Mouse (Mus musculus) ES-Bruce4 (cell line): ENCODE measurements around the gene Btbd16. TPM values are rescaled to one million over a fixed set of nuclear protein-coding genes. Genes with fewer than 3 reads are reported as not detected.

Experiments
- H3K27ac ChIP-seq: 2 replicates; pipeline ENCODE4 v1.5.1; 2012; ENCODE audit warnings: low read length, inconsistent platforms; ENCODE audit not compliant: insufficient read depth
- H3K27me3 ChIP-seq: 2 replicates; pipeline ENCODE4 v1.6.1; 2012; ENCODE audit warnings: mild to moderate bottlenecking, low read length, inconsistent platforms; ENCODE audit not compliant: control insufficient read depth, poor library complexity, insufficient read depth, severe bottlenecking
- H3K36me3 ChIP-seq: 2 replicates; pipeline ENCODE4 v1.6.1; 2012; ENCODE audit warnings: inconsistent platforms, mild to moderate bottlenecking, low read length, moderate library complexity; ENCODE audit not compliant: control insufficient read depth, poor library complexity, insufficient read depth, severe bottlenecking
- H3K4me1 ChIP-seq: one replicate; pipeline ENCODE4 v1.8.1; 2011; ENCODE audit warnings: low read length; ENCODE audit not compliant: control insufficient read depth, insufficient read depth
- H3K4me3 ChIP-seq: 2 replicates; pipeline ENCODE4 v1.5.1; 2011; ENCODE audit warnings: low read depth, mild to moderate bottlenecking, low read length
- H3K9ac ChIP-seq: 2 replicates; pipeline ENCODE4 v1.6.1; 2012; ENCODE audit warnings: low read depth, mild to moderate bottlenecking, inconsistent platforms; ENCODE audit not compliant: poor library complexity, severe bottlenecking
- H3K9me3 ChIP-seq: replicated peaks from 2 replicates; pipeline ENCODE4 v1.6.1; 2012; ENCODE audit warnings: mild to moderate bottlenecking, low read length, inconsistent platforms; ENCODE audit not compliant: control insufficient read depth, poor library complexity, insufficient read depth, severe bottlenecking
- CTCF ChIP-seq: IDR thresholded peaks from one replicate; pipeline ENCODE4 v1.8.1; 2011; ENCODE audit warnings: low read depth, low read length
- EP300 ChIP-seq: IDR thresholded peaks from 2 replicates; pipeline ENCODE4 v1.6.1; 2011; ENCODE audit warnings: low read depth, low read length; ENCODE audit not compliant: insufficient read depth
- POLR2A ChIP-seq: IDR thresholded peaks from one replicate; pipeline ENCODE4 v1.8.1; 2011; ENCODE audit warnings: low read length; ENCODE audit not compliant: insufficient read depth
- polyA plus RNA-seq: library from polyadenylated mRNA; stranded (reverse); fragments of >200 nt; gene quantifications from 2 replicates; pipeline ENCODE4 v1.2.4, GENCODE M21; 2011; ENCODE audit warnings: low read depth; ENCODE audit not compliant: missing spikeins, insufficient read depth, insufficient read length

Gene Btbd16
- polyA plus RNA-seq, 1 experiment, result not detected

DNA sequence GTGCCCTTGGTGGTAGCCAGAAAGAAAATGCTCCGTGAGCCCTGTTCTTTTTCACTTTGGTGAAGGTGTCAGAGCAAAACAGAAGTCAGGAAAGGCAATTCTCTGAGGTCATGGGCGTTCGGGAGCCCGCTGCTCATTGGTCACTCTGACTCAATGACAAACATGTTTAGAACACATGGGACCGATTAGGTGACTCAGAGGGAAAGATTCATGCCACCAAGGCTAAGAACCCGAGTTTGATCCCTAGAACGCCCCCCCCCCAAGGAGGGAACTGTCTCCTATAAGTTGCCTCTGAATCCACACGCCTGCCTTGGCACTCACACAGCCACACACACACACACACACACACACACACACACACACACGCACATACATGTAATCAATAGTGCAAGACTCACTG lies 19.8 kb downstream of the Btbd16 start:
- Histone ChIP-seq H3K4me1 (no peaks in the 10 kb centered on the region), H3K27me3 (no peaks in the 10 kb centered on the region), H3K9me3 (no peaks in the 10 kb centered on the region), H3K27ac (no peak overlapping the region), H3K9ac (no peak overlapping the region), H3K36me3 (no peaks in the 10 kb centered on the region), H3K4me3 (no peak overlapping the region)
- no peak for TF ChIP-seq EP300
- TF ChIP-seq CTCF, result no peak
- no peak for TF ChIP-seq POLR2A

DNA sequence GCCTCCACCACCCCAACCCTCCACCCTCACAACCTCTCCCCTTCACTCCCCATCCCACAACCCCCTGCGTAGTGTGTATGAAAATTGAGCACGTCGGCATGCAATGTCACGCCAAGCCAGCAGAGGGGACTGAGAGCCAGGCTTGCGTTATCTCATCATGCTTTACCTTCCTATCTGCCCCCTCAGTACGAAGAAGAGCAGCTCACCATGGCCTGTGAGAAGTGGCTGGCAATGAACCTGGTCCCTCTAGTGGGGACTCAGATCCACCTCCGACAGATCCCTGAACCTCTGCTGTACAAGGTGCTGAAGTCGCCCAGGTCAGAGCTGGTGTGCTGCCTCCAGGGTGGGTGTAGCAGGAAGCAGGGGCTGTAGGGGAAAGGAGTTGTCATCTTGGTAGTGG lies 22.9 kb downstream of the Btbd16 start:
- H3K27me3 ChIP-seq, result no peaks in the 10 kb centered on the region
- no peaks in the 10 kb centered on the region for H3K9me3 ChIP-seq
- H3K36me3 ChIP-seq, result no peaks in the 10 kb centered on the region
- 0 out of 2 replicates have a peak, but pooled peaks have one; percentile 15 for TF ChIP-seq EP300
- TF ChIP-seq POLR2A, result no peak
- peak; percentile 39 for TF ChIP-seq CTCF
- H3K9ac ChIP-seq, result no peak overlapping the region
- no peak overlapping the region for H3K4me3 ChIP-seq
- H3K4me1 ChIP-seq, result no peaks in the 10 kb centered on the region
- no peak overlapping the region for H3K27ac ChIP-seq

DNA sequence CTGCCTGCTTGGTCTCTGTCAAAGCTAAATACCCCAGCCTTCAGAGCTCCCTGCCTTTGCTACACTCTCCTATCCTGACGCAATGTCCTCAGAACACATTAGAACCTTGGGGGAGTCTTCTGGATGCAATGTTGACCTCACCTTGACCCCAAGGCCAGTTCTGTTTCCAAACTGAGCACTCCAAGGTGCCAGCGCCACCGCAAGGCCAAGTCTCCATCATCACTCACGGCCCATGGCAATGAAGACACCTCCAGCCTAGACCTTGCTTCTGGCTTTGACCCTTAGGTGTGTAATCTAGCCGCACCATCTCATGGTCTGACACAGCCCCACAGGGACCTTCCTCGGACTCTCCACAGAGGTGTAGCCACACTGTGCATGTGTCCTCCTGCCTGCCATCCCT lies 23.7 kb downstream of the Btbd16 start:
- H3K9ac ChIP-seq, result no peak overlapping the region
- H3K27me3 ChIP-seq, result no peaks in the 10 kb centered on the region
- TF ChIP-seq POLR2A (no peak), EP300 (no peak), CTCF (no peak)
- H3K36me3 ChIP-seq, result no peaks in the 10 kb centered on the region
- no peak overlapping the region for H3K4me3 ChIP-seq
- H3K9me3 ChIP-seq, result no peaks in the 10 kb centered on the region
- no peaks in the 10 kb centered on the region for H3K4me1 ChIP-seq
- H3K27ac ChIP-seq, result no peak overlapping the region

DNA sequence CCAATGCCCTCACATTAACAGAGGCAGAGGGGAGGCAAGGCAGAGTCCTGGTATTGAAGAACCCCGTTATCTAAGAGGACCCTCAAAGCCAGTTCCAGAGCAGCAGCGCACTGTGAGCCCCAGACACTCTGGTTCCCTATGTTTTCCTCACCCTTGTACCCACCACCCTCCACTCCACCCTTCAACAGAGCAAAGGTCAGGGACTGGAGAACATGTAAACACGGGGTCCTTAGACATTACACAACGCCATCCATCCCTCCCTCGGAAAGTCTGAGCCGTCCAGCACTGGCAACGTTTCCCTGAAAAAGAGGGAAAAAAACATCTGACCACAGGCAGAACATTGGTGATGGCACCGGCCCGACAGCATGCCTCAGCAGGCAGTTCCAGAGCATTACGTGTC lies 25.5 kb downstream of the Btbd16 start:
- no peak overlapping the region for H3K27ac ChIP-seq

DNA sequence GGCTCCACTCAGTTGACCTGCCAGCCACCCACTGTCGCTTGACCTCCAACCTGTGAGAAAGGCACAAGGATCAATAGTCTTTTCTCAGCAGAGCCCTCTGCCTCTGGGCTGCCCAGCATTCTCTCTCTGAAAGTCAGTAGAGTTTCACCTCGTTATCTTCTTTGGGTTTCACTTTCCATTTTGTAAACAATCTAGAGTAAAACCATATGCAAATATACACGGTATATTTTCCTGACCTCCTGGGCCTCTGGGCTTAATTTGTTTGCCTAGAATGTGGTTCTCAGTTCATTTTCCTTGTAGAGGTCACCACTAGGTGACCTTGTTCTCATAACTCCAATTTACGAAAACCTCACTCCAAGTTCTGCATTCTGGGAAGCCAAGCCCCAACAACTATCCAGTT lies 26.8 kb downstream of the Btbd16 start:
- H3K36me3 ChIP-seq, result no peaks in the 10 kb centered on the region
- H3K9ac ChIP-seq, result no peak overlapping the region
- H3K9me3 ChIP-seq, result no peaks in the 10 kb centered on the region
- no peaks in the 10 kb centered on the region for H3K27me3 ChIP-seq
- no peak overlapping the region for H3K4me3 ChIP-seq
- no peaks in the 10 kb centered on the region for H3K4me1 ChIP-seq
- TF ChIP-seq CTCF (no peak), EP300 (no peak), POLR2A (no peak)
- no peak overlapping the region for H3K27ac ChIP-seq

More for the DNA sequence above, 25.5 kb downstream of the Btbd16 start:
- Histone ChIP-seq H3K9me3 (no peaks in the 10 kb centered on the region), H3K4me3 (no peak overlapping the region), H3K36me3 (no peaks in the 10 kb centered on the region), H3K4me1 (no peaks in the 10 kb centered on the region), H3K9ac (no peak overlapping the region), H3K27me3 (no peaks in the 10 kb centered on the region)
- TF ChIP-seq EP300, result no peak
- TF ChIP-seq POLR2A, result no peak
- TF ChIP-seq CTCF, result no peak

DNA sequence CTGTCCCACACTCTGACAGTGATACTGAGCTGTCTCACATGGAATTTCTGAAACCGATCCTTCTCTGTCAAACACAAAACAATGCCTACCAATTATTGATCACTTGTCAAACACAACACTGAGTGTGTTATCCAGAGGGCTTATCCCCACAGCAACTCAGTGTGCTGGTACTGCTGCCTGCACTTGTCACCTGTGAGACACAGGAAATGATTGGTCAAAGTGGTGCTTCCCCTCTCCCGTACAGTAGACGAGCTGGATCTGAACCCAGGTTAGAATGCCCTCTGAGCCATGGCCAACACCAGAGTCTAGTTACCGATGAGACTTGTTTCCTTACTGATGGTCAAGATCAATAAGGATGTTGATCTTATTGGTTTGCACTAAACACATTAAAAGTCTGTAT lies 27.9 kb downstream of the Btbd16 start:
- Histone ChIP-seq H3K9ac (no peak overlapping the region), H3K27ac (no peak overlapping the region), H3K36me3 (no peaks in the 10 kb centered on the region), H3K4me3 (no peak overlapping the region), H3K9me3 (no peaks in the 10 kb centered on the region), H3K27me3 (no peaks in the 10 kb centered on the region), H3K4me1 (no peaks in the 10 kb centered on the region)
- no peak for TF ChIP-seq POLR2A
- TF ChIP-seq CTCF, result no peak
- TF ChIP-seq EP300, result no peak
